Mouse (Mus musculus) liver, postnatal 0 days (tissue): ENCODE measurements around the gene Srp72. TPM values are rescaled to one million over a fixed set of nuclear protein-coding genes. Genes with fewer than 3 reads are reported as not detected.

Experiments used
- ATAC-seq: fragments of 200-750 bp; cut with Nextera tagmentation; 2 replicates; pipeline ENCODE4 v1.8.0; 2017; ENCODE audit warnings: mild to moderate bottlenecking, moderate library complexity
- DNase-seq: peaks from one replicate; pipeline ENCODE4 v3.0.0-alpha.2; 2016
- H3K27ac ChIP-seq: fragments of 300-500 bp; sonication (generic); 2 replicates; pipeline ENCODE4 v1.5.1; 2014; ENCODE audit warnings: antibody characterized with exemption, moderate library complexity, mild to moderate bottlenecking, low read depth
- H3K27me3 ChIP-seq: fragments of 300-500 bp; sonication (generic); 2 replicates; pipeline ENCODE4 v1.6.1; 2014; ENCODE audit warnings: low read length, control low read depth, mixed read lengths; ENCODE audit not compliant: insufficient read depth
- H3K36me3 ChIP-seq: fragments of 300-500 bp; sonication (generic); replicated peaks from 2 replicates; pipeline ENCODE4 v1.6.1; 2014; ENCODE audit warnings: mild to moderate bottlenecking, control low read depth, low read length, moderate library complexity, mixed read lengths; ENCODE audit not compliant: insufficient read depth
- H3K4me1 ChIP-seq: fragments of 300-500 bp; sonication (generic); 2 replicates; pipeline ENCODE4 v1.6.1; 2014; ENCODE audit warnings: antibody characterized with exemption, mild to moderate bottlenecking, control low read depth; ENCODE audit not compliant: insufficient read depth
- H3K4me2 ChIP-seq: fragments of 300-500 bp; sonication (generic); 2 replicates; pipeline ENCODE4 v1.6.1; 2014; ENCODE audit warnings: low read depth, mild to moderate bottlenecking, low read length, moderate library complexity, mixed read lengths
- H3K4me3 ChIP-seq: fragments of 300-500 bp; sonication (generic); 2 replicates; pipeline ENCODE4 v1.5.1; 2014; ENCODE audit warnings: low read depth, low read length
- H3K9ac ChIP-seq: fragments of 300-500 bp; sonication (generic); replicated peaks from 2 replicates; pipeline ENCODE4 v1.6.1; 2014; ENCODE audit warnings: mild to moderate bottlenecking, moderate library complexity
- H3K9me3 ChIP-seq: fragments of 300-500 bp; sonication (generic); 2 replicates; pipeline ENCODE4 v1.6.1; 2016; ENCODE audit warnings: mild to moderate bottlenecking, control low read depth, low read length, mixed read lengths
- CTCF ChIP-seq: sonication (generic); IDR thresholded peaks from 2 replicates; pipeline ENCODE4 v1.5.1; 2016; ENCODE audit warnings: antibody characterized with exemption, low read depth
- EP300 ChIP-seq: IDR thresholded peaks from 2 replicates; pipeline ENCODE4 v1.6.1; 2016; ENCODE audit warnings: antibody characterized with exemption, low read depth, mild to moderate bottlenecking
- WGBS: fragments of 180-500 bp; shearing (Covaris S2); extraction: QIAGEN DNeasy Blood & Tissue Kit; methylation state at CpG from one replicate; pipeline ENCODE4 v1.1.7; 2014; ENCODE audit not compliant: insufficient replicate concordance; 5-methylcytosine and 5-hydroxymethylcytosine counted together
- polyA plus RNA-seq: library from polyadenylated mRNA; unstranded; fragments of >200 nt; fragmentation: Nextera tagmentation; extraction: Ambion mirVana; gene quantifications from 2 replicates; pipeline ENCODE4 v1.2.1, GENCODE M21; 2015

The Srp72 gene
- polyA plus RNA-seq, 1 experiment from 2014 or later, result 34.4 TPM

DNA sequence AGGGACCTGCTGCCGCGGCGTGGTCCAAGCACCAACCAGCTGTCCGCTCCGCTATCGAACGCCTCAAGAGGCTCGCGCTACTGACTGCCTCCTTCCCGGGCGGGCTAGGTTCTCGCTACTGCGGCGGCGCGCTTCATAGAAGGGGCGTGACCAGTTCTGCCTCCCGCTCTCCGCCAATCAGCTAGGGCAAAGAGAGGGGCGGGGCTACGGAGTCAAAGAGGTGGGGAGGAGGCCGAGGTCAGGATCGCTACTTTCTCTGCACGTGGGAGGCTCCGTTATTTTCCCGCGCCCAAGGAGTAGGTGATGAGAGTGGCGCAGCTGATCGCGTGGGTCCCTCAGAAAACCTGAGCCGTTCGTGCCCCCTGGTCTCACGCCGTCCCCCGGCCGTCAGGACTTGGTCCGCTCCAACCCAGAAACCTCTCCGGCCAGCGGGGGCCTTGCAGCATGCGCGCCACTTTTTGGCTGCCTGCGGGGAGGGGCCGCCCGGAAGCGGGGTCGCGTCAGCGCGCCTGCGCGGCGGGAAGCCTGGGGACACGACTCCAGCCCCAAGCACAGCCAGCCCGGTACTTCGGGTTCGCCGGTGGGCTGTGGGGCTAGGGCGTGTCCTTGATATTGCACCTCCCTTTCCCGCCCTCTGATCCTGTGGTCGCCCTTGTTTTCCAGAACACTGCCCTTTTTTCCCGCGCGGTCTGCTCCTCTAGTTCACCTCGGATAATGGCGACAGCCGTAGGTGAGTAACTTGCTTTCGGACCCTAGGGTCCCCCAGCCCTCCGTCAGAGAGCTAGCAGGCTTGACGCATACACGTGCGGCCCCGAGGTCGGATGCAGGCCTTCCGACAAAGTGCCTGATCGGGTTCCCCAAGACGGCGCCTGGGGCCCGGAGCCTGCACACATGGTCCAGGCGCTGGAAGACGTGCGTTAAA lies 23.1 kb upstream of the Srp72 start, which contains the start of the genes Paics and Ppat:
Paics (plus strand) TSS at position 202 of the 922 bp plus-strand sequence.
Ppat (minus strand) TSS at position 473 of the 922 bp plus-strand sequence.
- Histone ChIP-seq H3K27ac (peak within 1 kb of the TSS; percentile 92), H3K9ac (peak within 1 kb of the TSS; percentile 76), H3K4me1 (peaks cover 61% of the 10 kb centered on the region), H3K4me2 (peak within 1 kb of the TSS; percentile 97), H3K4me3 (peak within 1 kb of the TSS; percentile 66), H3K9me3 (no peaks in the 10 kb centered on the region), H3K36me3 (peaks cover 11% of the 10 kb centered on the region), H3K27me3 (no peaks in the 10 kb centered on the region)
- peak; percentile 99 for DNase-seq
- WGBS, result under 1% methylated on average over 81 of the region's 81 CpGs
- TF ChIP-seq EP300 (peak; percentile 21; the same call in 1 of the 2 replicates), CTCF (no peak)
- ATAC-seq, result peak; percentile 94

DNA sequence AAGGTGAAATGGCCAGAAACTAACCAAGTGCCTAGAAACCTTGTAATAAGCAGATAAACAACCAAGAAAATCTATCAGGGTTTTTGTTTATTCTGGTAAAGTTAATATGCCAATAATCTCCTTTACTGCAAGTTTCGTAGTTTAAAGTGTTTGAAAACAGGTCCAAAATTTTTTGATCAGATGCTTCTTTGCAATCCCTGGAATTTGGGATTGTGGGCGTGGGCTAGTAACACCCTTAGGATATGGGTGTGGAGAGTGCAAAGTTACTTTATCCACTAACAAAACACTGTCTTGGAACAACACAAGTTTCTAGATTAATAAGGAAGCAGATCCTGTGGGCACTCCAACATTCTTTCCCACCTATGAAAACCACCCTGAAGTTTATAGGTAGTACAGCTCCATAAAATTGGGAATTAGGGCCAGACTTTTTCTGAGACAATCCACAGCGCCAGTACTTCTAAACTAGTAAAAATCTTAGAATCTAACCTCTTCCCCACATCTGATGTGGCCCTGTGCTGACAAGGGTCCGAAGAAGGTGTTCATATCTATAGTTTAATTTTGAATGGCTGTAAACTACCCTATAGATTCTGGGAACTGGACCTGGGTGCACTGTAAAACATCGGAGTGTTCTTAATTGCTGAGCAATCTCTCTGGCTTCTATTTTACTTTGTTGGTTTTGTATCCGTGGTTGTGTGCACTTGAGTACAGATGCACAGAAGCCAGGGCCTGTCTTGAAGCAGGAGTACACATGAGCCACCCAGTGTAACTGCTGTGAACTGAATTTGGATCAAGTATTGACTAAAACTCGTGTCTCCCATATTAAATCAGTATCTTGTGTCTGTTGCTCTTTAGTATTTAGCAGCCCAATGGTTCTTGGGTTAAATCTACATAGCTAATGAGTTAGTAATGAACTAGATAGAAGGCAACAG lies 22.1 kb upstream of the Srp72 start:
- ATAC-seq (no peak), DNase-seq (no peak)
- peak overlapping the region; percentile 92 for H3K27ac ChIP-seq
- H3K4me1 ChIP-seq, result peaks cover 54% of the 10 kb centered on the region
- H3K4me2 ChIP-seq, result peak overlapping the region; percentile 97
- WGBS, result 5% methylated on average over 7 of the region's 7 CpGs
- peak overlapping the region; percentile 76 for H3K9ac ChIP-seq
- TF ChIP-seq CTCF (no peak), EP300 (no peak)
- H3K36me3 ChIP-seq, result peaks cover 17% of the 10 kb centered on the region
- H3K4me3 ChIP-seq, result peak overlapping the region; percentile 66
- no peaks in the 10 kb centered on the region for H3K9me3 ChIP-seq
- H3K27me3 ChIP-seq, result no peaks in the 10 kb centered on the region

DNA sequence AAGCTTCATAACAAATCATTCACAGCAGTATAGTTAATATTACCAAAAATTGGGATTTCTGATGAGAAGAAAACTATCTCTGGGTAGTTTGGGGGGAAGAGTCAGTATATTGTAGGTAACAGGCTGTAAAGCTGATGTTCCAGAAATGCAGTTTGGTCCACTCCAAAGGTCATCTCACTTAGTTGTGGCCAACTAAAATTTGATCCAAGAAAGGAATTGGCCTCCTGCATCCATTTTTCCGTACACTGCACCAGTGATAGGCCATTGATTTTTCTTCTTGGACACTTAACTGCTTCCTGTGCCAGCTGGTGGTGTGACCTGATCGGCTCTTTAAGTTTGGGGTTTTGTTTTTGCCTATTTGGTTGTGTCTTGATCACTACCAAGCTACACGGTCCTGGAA lies 20.7 kb upstream of the Srp72 start:
- ATAC-seq, result no peak
- H3K4me3 ChIP-seq, result 0 out of 2 replicates have a peak overlapping the region, but pooled peaks have one; percentile 4
- H3K27me3 ChIP-seq, result no peaks in the 10 kb centered on the region
- 0 out of 2 replicates have a peak overlapping the region, but pooled peaks have one; percentile 45 for H3K27ac ChIP-seq
- 52% methylated on average over 3 of the region's 3 CpGs for WGBS
- H3K4me1 ChIP-seq, result peaks cover 41% of the 10 kb centered on the region
- peak overlapping the region; percentile 97 for H3K4me2 ChIP-seq
- peak overlapping the region; percentile 16; the same call in 1 of the 2 replicates for H3K9ac ChIP-seq
- TF ChIP-seq EP300, result no peak
- no peak for TF ChIP-seq CTCF
- H3K36me3 ChIP-seq, result peaks cover 31% of the 10 kb centered on the region
- DNase-seq, result no peak
- no peaks in the 10 kb centered on the region for H3K9me3 ChIP-seq

DNA sequence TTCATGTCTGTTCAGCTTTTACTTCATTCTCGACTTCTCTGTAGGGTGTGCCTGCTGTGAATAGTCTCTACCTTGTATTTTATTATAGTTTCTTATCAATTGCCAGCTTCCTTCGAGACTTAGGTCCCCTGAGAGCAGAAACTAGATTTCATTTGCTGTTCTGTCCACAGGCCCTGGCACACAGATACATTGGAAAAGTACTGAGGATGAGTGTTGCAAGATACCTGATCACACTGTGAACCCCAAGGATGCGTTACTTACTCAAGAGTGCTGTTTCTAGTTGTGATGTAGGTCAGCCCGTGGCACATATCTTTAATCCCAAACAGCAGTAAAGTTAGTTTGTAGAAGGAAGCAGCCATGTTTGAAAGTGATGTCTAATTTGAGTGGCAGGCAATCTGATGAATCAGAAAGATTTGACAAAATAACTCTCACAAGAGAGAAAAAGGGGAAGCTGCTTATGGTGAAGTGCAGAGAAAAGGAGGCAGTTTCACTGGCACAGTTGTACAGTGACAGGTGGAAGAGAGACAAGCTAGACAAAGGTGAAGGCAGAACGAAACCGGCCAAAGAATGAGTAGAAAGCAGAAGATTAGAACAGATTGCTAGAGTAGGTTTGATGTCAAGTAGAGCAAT lies 20.1 kb upstream of the Srp72 start:
- 0 out of 2 replicates have a peak overlapping the region, but pooled peaks have one; percentile 4 for H3K4me3 ChIP-seq
- H3K4me1 ChIP-seq, result peaks cover 39% of the 10 kb centered on the region
- 62% methylated on average over 6 of the region's 6 CpGs for WGBS
- H3K4me2 ChIP-seq, result peak overlapping the region; percentile 97
- TF ChIP-seq CTCF, result no peak
- no peak for TF ChIP-seq EP300
- no peaks in the 10 kb centered on the region for H3K9me3 ChIP-seq
- DNase-seq (no peak), ATAC-seq (no peak)
- peak overlapping the region; percentile 16; the same call in 1 of the 2 replicates for H3K9ac ChIP-seq
- H3K27me3 ChIP-seq, result no peaks in the 10 kb centered on the region
- peaks cover 36% of the 10 kb centered on the region for H3K36me3 ChIP-seq
- H3K27ac ChIP-seq, result 0 out of 2 replicates have a peak overlapping the region, but pooled peaks have one; percentile 66

DNA sequence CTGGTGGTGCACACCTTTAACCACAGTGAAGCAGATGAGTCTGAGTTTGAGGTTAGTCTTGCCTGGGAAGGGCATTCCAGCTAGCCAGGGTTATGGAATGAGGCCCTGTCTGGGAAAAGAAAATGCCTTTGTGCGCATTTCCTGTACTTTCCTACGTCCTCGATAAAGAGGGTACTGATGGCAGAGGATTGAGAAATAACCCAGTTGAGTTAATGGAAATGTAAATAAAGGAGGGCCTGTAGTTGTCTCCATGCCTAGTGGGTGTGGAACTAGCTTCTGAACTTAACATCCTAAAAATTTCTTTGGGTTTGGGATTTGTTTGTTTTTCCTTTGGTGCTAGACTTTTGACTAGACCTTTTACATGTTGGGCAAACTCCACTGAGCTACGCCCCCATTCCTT lies 19.0 kb upstream of the Srp72 start:
- peak overlapping the region; percentile 66 for H3K27ac ChIP-seq
- no peaks in the 10 kb centered on the region for H3K9me3 ChIP-seq
- no peak for ATAC-seq
- H3K27me3 ChIP-seq, result no peaks in the 10 kb centered on the region
- H3K9ac ChIP-seq, result no peak overlapping the region
- peaks cover 32% of the 10 kb centered on the region for H3K4me1 ChIP-seq
- TF ChIP-seq CTCF, result no peak
- peak; percentile 64; the same call in 1 of the 2 replicates for TF ChIP-seq EP300
- H3K36me3 ChIP-seq, result peaks cover 45% of the 10 kb centered on the region
- 61% methylated on average over 4 of the region's 4 CpGs for WGBS
- no peak overlapping the region for H3K4me3 ChIP-seq
- H3K4me2 ChIP-seq, result peak overlapping the region; percentile 3; the same call in 1 of the 2 replicates
- no peak for DNase-seq
